Mouse (Mus musculus) C2C12 (cell line): ENCODE data around the gene Pgbd1.

ENCODE experiments used
- CEBPB ChIP-seq: IDR thresholded peaks from one replicate; pipeline ENCODE4 v1.6.1; 2011; ENCODE audit warnings: low read depth, mild to moderate bottlenecking, control low read depth, moderate library complexity
- CTCF ChIP-seq: IDR thresholded peaks from one replicate; pipeline ENCODE4 v1.5.1; 2011; ENCODE audit not compliant: control insufficient read depth, insufficient read depth, insufficient read length
- FOSL1 ChIP-seq: IDR thresholded peaks from one replicate; pipeline ENCODE4 v1.8.0; 2011; ENCODE audit warnings: mild to moderate bottlenecking, low read length; ENCODE audit not compliant: poor library complexity, insufficient read depth, severe bottlenecking
- MAX ChIP-seq: IDR thresholded peaks from one replicate; pipeline ENCODE4 v1.6.1; 2011; ENCODE audit warnings: mild to moderate bottlenecking, control low read depth
- MYOG ChIP-seq: IDR thresholded peaks from one replicate; pipeline ENCODE4 v1.6.1; 2011; ENCODE audit not compliant: control insufficient read depth, insufficient read length; ENCODE audit errors: extremely low read depth
- USF1 ChIP-seq: IDR thresholded peaks from one replicate; pipeline ENCODE4 v1.6.1; 2011; ENCODE audit warnings: low read depth, mild to moderate bottlenecking, control low read depth, moderate library complexity

GRCm38 (mm10) chr13:21415266-21415665 lies 25.6 kb downstream of the Pgbd1 start:
- TF ChIP-seq MAX (no peak), CTCF (no peak), USF1 (no peak), FOSL1 (no peak), MYOG (no peak), CEBPB (no peak)
